Mouse (Mus musculus) bone marrow macrophage, adult 2 months (primary cell): ENCODE measurements at regions not wholly inside any gene's neighbourhood (a gene's known extent, or its start where the extent isn't known, plus 50 kb on each side); places are given as distances from the start of the nearest gene placed in this dataset.

Source experiments
- CTCF ChIP-seq: IDR thresholded peaks from 2 replicates; pipeline ENCODE4 v1.5.1; 2012; ENCODE audit warnings: low read depth, mild to moderate bottlenecking, low read length, moderate library complexity
- POLR2A ChIP-seq: IDR thresholded peaks from 2 replicates; pipeline ENCODE4 v1.6.1; 2012; ENCODE audit warnings: mild to moderate bottlenecking, low read depth, low read length, borderline replicate concordance

- no peak for TF ChIP-seq POLR2A
- TF ChIP-seq CTCF = no peak
Measured at GRCm38 (mm10) chr1:137374641-137375040, 414.4 kb upstream of the Nr5a2 start.
